Mouse (Mus musculus): ENCODE measurements at regions not wholly inside any gene's neighbourhood (a gene's known extent, or its start where the extent isn't known, plus 50 kb on each side); places are given as distances from the start of the nearest gene placed in this dataset.
"Not testable (repeated sequence)": the region's sequence is repeated elsewhere in the genome, so short reads cannot be mapped to it uniquely, and the experiment has no call there.

- H3K9ac ChIP-seq (ENCODE audit: low read length) = no peak overlapping the region
- WGBS = 28% methylated on average over 6 of the region's 6 CpGs
- H3K9me3 ChIP-seq (ENCODE audit: control insufficient read depth, low read length) = no peaks in the 10 kb centered on the region
- peak; percentile 64 for ATAC-seq (ENCODE audit: low read depth)
- no peak overlapping the region for H3K27ac ChIP-seq (ENCODE audit: low read length)
- H3K4me2 ChIP-seq (ENCODE audit: low read depth, low read length) = no peak overlapping the region
- H3K27me3 ChIP-seq (ENCODE audit: control insufficient read depth, insufficient read depth, low read depth, low read length) = no peaks in the 10 kb centered on the region
- no peak overlapping the region for H3K4me3 ChIP-seq (ENCODE audit: low read length)
- H3K36me3 ChIP-seq (ENCODE audit: control insufficient read depth, insufficient read depth, low read length) = no peaks in the 10 kb centered on the region
- H3K4me1 ChIP-seq (replicated peaks; ENCODE audit: control insufficient read depth, insufficient read depth, low read length) = peaks cover 3% of the 10 kb centered on the region; the same call in 1 of the 2 replicates
These were observed 95.6 kb upstream of the Thpo start for GRCm38 (mm10) chr16:20829732-20830435.

GRCm38 (mm10) chr16:20828996-20829731, 94.9 kb upstream of the Thpo start:
- no peak overlapping the region for H3K4me3 ChIP-seq (ENCODE audit: low read length)
- 82% methylated on average over 5 of the region's 5 CpGs for WGBS
- H3K27me3 ChIP-seq (ENCODE audit: control insufficient read depth, insufficient read depth, low read depth, low read length) = no peaks in the 10 kb centered on the region
- H3K27ac ChIP-seq (ENCODE audit: low read length) = no peak overlapping the region
- no peak overlapping the region for H3K4me2 ChIP-seq (ENCODE audit: low read depth, low read length)
- H3K9me3 ChIP-seq (ENCODE audit: control insufficient read depth, low read length) = no peaks in the 10 kb centered on the region
- no peak overlapping the region for H3K9ac ChIP-seq (ENCODE audit: low read length)
- peaks cover 3% of the 10 kb centered on the region; the same call in 1 of the 2 replicates for H3K4me1 ChIP-seq (replicated peaks; ENCODE audit: control insufficient read depth, insufficient read depth, low read length)
- H3K36me3 ChIP-seq (ENCODE audit: control insufficient read depth, insufficient read depth, low read length) = no peaks in the 10 kb centered on the region
- no peak for ATAC-seq (ENCODE audit: low read depth)

GRCm38 (mm10) chr16:20824226-20824625, 89.9 kb upstream of the Thpo start:
- Histone ChIP-seq H3K4me1 (replicated peaks; ENCODE audit: control insufficient read depth, insufficient read depth, low read length) (no peaks in the 10 kb centered on the region), H3K4me2 (ENCODE audit: low read depth, low read length) (no peak overlapping the region), H3K9me3 (ENCODE audit: control insufficient read depth, low read length) (no peaks in the 10 kb centered on the region), H3K27me3 (ENCODE audit: control insufficient read depth, insufficient read depth, low read depth, low read length) (no peaks in the 10 kb centered on the region), H3K36me3 (ENCODE audit: control insufficient read depth, insufficient read depth, low read length) (no peaks in the 10 kb centered on the region), H3K27ac (ENCODE audit: low read length) (no peak overlapping the region), H3K9ac (ENCODE audit: low read length) (no peak overlapping the region), H3K4me3 (ENCODE audit: low read length) (no peak overlapping the region)
- no peak for ATAC-seq (ENCODE audit: low read depth)
- WGBS = 74% methylated on average over 7 of the region's 7 CpGs

- no peak for ATAC-seq (ENCODE audit: low read depth)
- H3K9me3 ChIP-seq (ENCODE audit: control insufficient read depth, low read length) = no peaks in the 10 kb centered on the region
- no peak overlapping the region for H3K9ac ChIP-seq (ENCODE audit: low read length)
These were observed 86.6 kb upstream of the Thpo start for GRCm38 (mm10) chr16:20820939-20821338.

GRCm38 (mm10) chr16:20819568-20819967, 85.3 kb upstream of the Thpo start:
- Histone ChIP-seq H3K27me3 (ENCODE audit: control insufficient read depth, insufficient read depth, low read depth, low read length) (no peaks in the 10 kb centered on the region), H3K4me3 (ENCODE audit: low read length) (no peak overlapping the region), H3K4me2 (ENCODE audit: low read depth, low read length) (no peak overlapping the region), H3K4me1 (replicated peaks; ENCODE audit: control insufficient read depth, insufficient read depth, low read length) (peaks cover 7% of the 10 kb centered on the region; the same call in 1 of the 2 replicates), H3K36me3 (ENCODE audit: control insufficient read depth, insufficient read depth, low read length) (no peaks in the 10 kb centered on the region), H3K27ac (ENCODE audit: low read length) (no peak overlapping the region), H3K9me3 (ENCODE audit: control insufficient read depth, low read length) (peaks cover 3% of the 10 kb centered on the region; the same call in 1 of the 2 replicates), H3K9ac (ENCODE audit: low read length) (no peak overlapping the region)
- no peak for ATAC-seq (ENCODE audit: low read depth)
- 72% methylated on average over 3 of the region's 3 CpGs for whole genome bisulfite sequencing

More at GRCm38 (mm10) chr16:20820939-20821338, 86.6 kb upstream of the Thpo start:
- Histone ChIP-seq H3K4me2 (ENCODE audit: low read depth, low read length) (no peak overlapping the region), H3K36me3 (ENCODE audit: control insufficient read depth, insufficient read depth, low read length) (no peaks in the 10 kb centered on the region), H3K4me3 (ENCODE audit: low read length) (no peak overlapping the region), H3K27ac (ENCODE audit: low read length) (no peak overlapping the region), H3K27me3 (ENCODE audit: control insufficient read depth, insufficient read depth, low read depth, low read length) (no peaks in the 10 kb centered on the region), H3K4me1 (replicated peaks; ENCODE audit: control insufficient read depth, insufficient read depth, low read length) (peaks cover 7% of the 10 kb centered on the region; the same call in 1 of the 2 replicates)

- no peak overlapping the region for H3K9ac ChIP-seq (ENCODE audit: low read length)
- peaks cover 7% of the 10 kb centered on the region; the same call in 1 of the 2 replicates for H3K4me1 ChIP-seq (replicated peaks; ENCODE audit: control insufficient read depth, insufficient read depth, low read length)
- no peak overlapping the region for H3K4me3 ChIP-seq (ENCODE audit: low read length)
- H3K9me3 ChIP-seq (ENCODE audit: control insufficient read depth, low read length) = peaks cover 3% of the 10 kb centered on the region; the same call in 1 of the 2 replicates
- no peak overlapping the region for H3K27ac ChIP-seq (ENCODE audit: low read length)
- 27% methylated on average over 5 of the region's 5 CpGs for WGBS
- H3K4me2 ChIP-seq (ENCODE audit: low read depth, low read length) = no peak overlapping the region
- H3K27me3 ChIP-seq (ENCODE audit: control insufficient read depth, insufficient read depth, low read depth, low read length) = no peaks in the 10 kb centered on the region
- H3K36me3 ChIP-seq (ENCODE audit: control insufficient read depth, insufficient read depth, low read length) = no peaks in the 10 kb centered on the region
- ATAC-seq (ENCODE audit: low read depth) = peak; percentile 52; the same call in 1 of the 2 replicates
These were observed 84.4 kb upstream of the Thpo start for GRCm38 (mm10) chr16:20818711-20819189.

GRCm38 (mm10) chr16:20814976-20815375, 80.7 kb upstream of the Thpo start:
- peaks cover 3% of the 10 kb centered on the region; the same call in 1 of the 2 replicates for H3K9me3 ChIP-seq (ENCODE audit: control insufficient read depth, low read length)
- H3K4me1 ChIP-seq (replicated peaks; ENCODE audit: control insufficient read depth, insufficient read depth, low read length) = peaks cover 7% of the 10 kb centered on the region; the same call in 1 of the 2 replicates
- H3K9ac ChIP-seq (ENCODE audit: low read length) = no peak overlapping the region
- H3K27me3 ChIP-seq (ENCODE audit: control insufficient read depth, insufficient read depth, low read depth, low read length) = no peaks in the 10 kb centered on the region
- H3K4me3 ChIP-seq (ENCODE audit: low read length) = no peak overlapping the region
- no peak overlapping the region for H3K27ac ChIP-seq (ENCODE audit: low read length)
- WGBS = 58% methylated on average over 2 of the region's 2 CpGs
- H3K36me3 ChIP-seq (ENCODE audit: control insufficient read depth, insufficient read depth, low read length) = no peaks in the 10 kb centered on the region
- H3K4me2 ChIP-seq (ENCODE audit: low read depth, low read length) = no peak overlapping the region
- ATAC-seq (ENCODE audit: low read depth) = no peak

- H3K4me1 ChIP-seq (replicated peaks; ENCODE audit: control insufficient read depth, insufficient read depth, low read length) = peaks cover 7% of the 10 kb centered on the region; the same call in 1 of the 2 replicates
- H3K27me3 ChIP-seq (ENCODE audit: control insufficient read depth, insufficient read depth, low read depth, low read length) = no peaks in the 10 kb centered on the region
- H3K4me2 ChIP-seq (ENCODE audit: low read depth, low read length) = no peak overlapping the region
- H3K4me3 ChIP-seq (ENCODE audit: low read length) = no peak overlapping the region
- H3K36me3 ChIP-seq (ENCODE audit: control insufficient read depth, insufficient read depth, low read length) = no peaks in the 10 kb centered on the region
- H3K27ac ChIP-seq (ENCODE audit: low read length) = no peak overlapping the region
- no peak overlapping the region for H3K9ac ChIP-seq (ENCODE audit: low read length)
- ATAC-seq (ENCODE audit: low read depth) = peak; percentile 43; the same call in 1 of the 2 replicates
- H3K9me3 ChIP-seq (ENCODE audit: control insufficient read depth, low read length) = peaks cover 3% of the 10 kb centered on the region; the same call in 1 of the 2 replicates
These were observed 79.9 kb upstream of the Thpo start for GRCm38 (mm10) chr16:20814240-20814639.

- H3K4me3 ChIP-seq (ENCODE audit: low read length); ATAC-seq (ENCODE audit: low read depth); H3K27me3 ChIP-seq (ENCODE audit: control insufficient read depth, insufficient read depth, low read depth, low read length); H3K4me2 ChIP-seq (ENCODE audit: low read depth, low read length); H3K27ac ChIP-seq (ENCODE audit: low read length); H3K4me1 ChIP-seq (replicated peaks; ENCODE audit: control insufficient read depth, insufficient read depth, low read length); H3K9ac ChIP-seq (ENCODE audit: low read length); H3K36me3 ChIP-seq (ENCODE audit: control insufficient read depth, insufficient read depth, low read length); H3K9me3 ChIP-seq (ENCODE audit: control insufficient read depth, low read length): not testable (repeated sequence)
- WGBS = 84% methylated on average over 5 of the region's 5 CpGs
These were observed 77.7 kb upstream of the Thpo start for GRCm38 (mm10) chr16:20812025-20812424.

All from lung, embryonic 16.5 days (tissue).